Mouse (Mus musculus) spleen, postnatal 4 days (tissue): ENCODE measurements around the gene Calml4.

Experiments
- DNase-seq, 2 experiments: peaks; one replicate each; pipeline ENCODE4 v3.0.0; 2022; ENCODE audit warnings: low spot score in 2 of 2

The Calml4 gene

DNA sequence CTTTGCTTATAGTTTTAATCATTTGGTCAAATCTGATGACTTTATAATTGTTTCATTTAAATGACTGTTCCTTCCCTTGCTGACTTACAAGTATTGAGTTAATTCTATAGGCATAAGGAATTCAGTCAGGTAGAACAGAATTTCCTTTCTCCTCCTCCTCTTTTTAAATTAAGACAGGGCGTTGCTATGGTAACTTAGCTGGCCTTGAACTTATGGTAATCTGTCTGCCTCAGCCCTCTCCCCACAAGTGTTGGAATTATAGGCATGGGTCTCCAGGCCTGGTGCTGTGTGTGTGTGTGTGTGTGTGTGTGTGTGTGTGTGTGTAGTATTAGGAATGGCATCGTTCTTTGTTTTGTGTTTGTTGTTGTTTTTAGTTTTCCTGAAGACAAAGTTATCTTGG is 43.9 kb downstream of the Calml4 start:
- no peak for DNase-seq

DNA sequence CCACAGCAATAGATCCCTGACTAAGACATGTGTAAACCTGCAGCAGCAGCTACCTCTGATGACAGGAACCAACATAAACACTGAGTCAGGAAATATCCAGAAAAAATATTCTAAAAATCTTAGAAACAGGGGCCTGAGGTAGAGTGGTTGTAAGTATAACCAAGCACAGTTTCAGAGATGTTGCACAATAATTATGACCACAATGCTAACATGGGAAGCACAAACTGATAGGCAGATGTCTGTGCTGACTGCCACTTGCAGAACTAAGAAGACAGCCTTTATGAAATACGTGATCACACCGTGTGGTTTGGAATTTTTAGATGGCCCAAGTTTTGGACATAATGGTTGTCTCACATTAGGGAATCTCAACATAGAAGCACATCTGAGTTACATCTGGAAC is 46.0 kb downstream of the Calml4 start:
- DNase-seq = no peak

DNA sequence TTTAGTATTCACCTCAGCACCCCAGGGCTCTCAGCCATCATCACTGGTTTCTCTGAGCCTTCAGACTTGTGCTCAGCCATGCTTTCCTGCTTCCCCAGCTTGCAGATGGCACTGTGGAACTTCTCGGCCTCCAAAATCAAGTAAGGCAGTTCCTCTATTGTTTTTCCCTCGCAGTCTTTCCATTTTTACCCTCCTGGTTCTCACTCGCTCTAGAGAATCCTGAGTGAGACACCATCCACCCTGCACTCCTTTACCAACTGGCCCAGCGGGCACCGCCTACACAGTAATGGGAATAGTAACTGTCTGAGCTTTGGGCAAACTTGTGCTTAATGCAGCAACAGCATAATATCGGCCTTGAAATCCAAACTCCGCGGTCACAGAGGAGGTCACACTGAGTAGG is 47.2 kb downstream of the Calml4 start:
- no peak for DNase-seq

DNA sequence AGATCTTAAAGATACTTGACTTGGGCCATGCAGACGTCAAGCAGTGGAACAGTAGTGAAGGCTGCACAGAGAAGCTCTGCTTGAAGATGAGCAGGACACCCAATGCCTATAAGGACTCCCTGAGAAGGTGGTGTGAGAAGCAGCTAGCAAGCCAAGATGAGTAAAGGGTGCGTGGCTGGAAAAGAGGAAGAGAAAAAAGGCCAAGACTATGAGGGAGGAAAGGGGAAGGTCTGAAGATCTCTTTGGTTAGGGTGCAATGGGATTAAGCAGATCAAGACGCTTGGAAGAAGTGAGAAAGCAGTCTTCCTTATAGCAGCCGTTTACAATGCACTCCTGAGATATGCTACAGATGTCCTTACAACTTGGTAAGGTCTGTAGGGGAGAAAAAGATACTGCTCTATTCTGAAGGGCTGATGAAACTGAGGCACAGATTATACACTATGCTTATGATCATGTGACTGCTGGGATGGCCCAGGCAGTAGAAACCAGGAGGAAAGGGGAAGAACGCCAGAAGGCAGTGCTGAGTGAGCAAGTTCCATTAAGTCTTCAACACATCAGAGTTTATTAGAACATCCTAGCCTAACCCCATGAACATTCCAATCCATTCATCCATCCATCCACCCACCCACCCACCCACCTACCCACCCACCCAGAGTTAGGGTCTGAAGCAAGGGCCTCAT is 55.6 kb downstream of the Calml4 start:
- no peak for DNase-seq

GRCm38 (mm10) chr9:62917059-62917458 is 59.2 kb downstream of the Calml4 start:
- DNase-seq = no peak

- no peak for DNase-seq
Observed at GRCm38 (mm10) chr9:62920877-62921276, 63.0 kb downstream of the Calml4 start.

- no peak for DNase-seq
Observed at GRCm38 (mm10) chr9:62924886-62925610, 67.2 kb downstream of the Calml4 start.
